Mouse (Mus musculus) spleen, adult 2 months (tissue): ENCODE data around the gene Nedd9. TPM values are rescaled to one million over a fixed set of nuclear protein-coding genes. Genes with fewer than 3 reads are reported as not detected.
A peak's percentile ranks its signal among the peaks of the same experiment; 100 is the strongest.

Experiments used
- DNase-seq, 2 experiments: peaks; one replicate each; pipeline versions ENCODE4 v3.0.0 to v3.0.0-alpha.2; 2012 to 2021; ENCODE audit warnings: low spot score in 2 of 2, low read depth in 1 of 2
- H3K27ac ChIP-seq: fragments of 200-500 bp; 2 replicates; pipeline ENCODE4 v1.5.1; 2012; ENCODE audit warnings: low read length, inconsistent platforms; ENCODE audit not compliant: insufficient read depth
- H3K27me3 ChIP-seq: fragments of 200-500 bp; 2 replicates; pipeline ENCODE4 v1.6.1; 2012; ENCODE audit warnings: mild to moderate bottlenecking, moderate library complexity, low read length, inconsistent platforms; ENCODE audit not compliant: control insufficient read depth, insufficient read depth
- H3K36me3 ChIP-seq: fragments of 200-500 bp; 2 replicates; pipeline ENCODE4 v1.6.1; 2012; ENCODE audit warnings: mild to moderate bottlenecking, low read length, inconsistent platforms; ENCODE audit not compliant: control insufficient read depth, insufficient read depth
- H3K4me1 ChIP-seq: fragments of 200-500 bp; 2 replicates; pipeline ENCODE4 v1.6.1; 2011; ENCODE audit warnings: inconsistent platforms; ENCODE audit not compliant: control insufficient read depth, insufficient read depth, insufficient read length
- H3K4me3 ChIP-seq: fragments of 200-500 bp; 2 replicates; pipeline ENCODE4 v1.5.1; 2011; ENCODE audit warnings: mild to moderate bottlenecking, inconsistent platforms; ENCODE audit not compliant: insufficient read depth, insufficient read length; ENCODE audit errors: extremely low read depth
- CTCF ChIP-seq: fragments of 200-500 bp; IDR thresholded peaks from 2 replicates; pipeline ENCODE4 v1.5.1; 2011; ENCODE audit warnings: mild to moderate bottlenecking, inconsistent platforms; ENCODE audit not compliant: insufficient read depth, insufficient read length, insufficient replicate concordance; ENCODE audit errors: extremely low read depth
- POLR2A ChIP-seq: fragments of 200-500 bp; IDR thresholded peaks from 2 replicates; pipeline ENCODE4 v1.6.1; 2011; ENCODE audit warnings: low read depth, low read length, inconsistent platforms
- WGBS: fragments of 180-500 bp; shearing (Covaris S2); methylation state at CpG from one replicate; pipeline ENCODE4 v1.1.7; 2018; 5-methylcytosine and 5-hydroxymethylcytosine counted together
- polyA plus RNA-seq: library from polyadenylated mRNA; depleted of rRNA; stranded (reverse); fragments of >200 nt; gene quantifications from 2 replicates; pipeline ENCODE4 v1.2.3, GENCODE M21; 2012

The Nedd9 gene
- polyA plus RNA-seq, 1 experiment = 45.3 TPM

GRCm38 (mm10) chr13:41392191-41392590 lies 95.0 kb downstream of the Nedd9 start:
- Histone ChIP-seq H3K27ac (no peak overlapping the region), H3K36me3 (peaks cover 2% of the 10 kb centered on the region; the same call in 1 of the 2 replicates), H3K27me3 (no peaks in the 10 kb centered on the region), H3K4me1 (0 out of 2 replicates have a peak, but pooled peaks cover 4% of the 10 kb centered on the region), H3K4me3 (no peak overlapping the region)
- no peak for DNase-seq
- 94% methylated on average over 2 of the region's 2 CpGs for WGBS
- TF ChIP-seq POLR2A (no peak), CTCF (no peak)

GRCm38 (mm10) chr13:41390698-41391097 lies 96.5 kb downstream of the Nedd9 start:
- H3K36me3 ChIP-seq = peaks cover 2% of the 10 kb centered on the region; the same call in 1 of the 2 replicates
- 57% methylated on average over 2 of the region's 2 CpGs for WGBS
- no peak for TF ChIP-seq POLR2A
- TF ChIP-seq CTCF = no peak
- H3K27me3 ChIP-seq = no peaks in the 10 kb centered on the region
- no peak for DNase-seq
- no peak overlapping the region for H3K27ac ChIP-seq
- H3K4me3 ChIP-seq = no peak overlapping the region
- 0 out of 2 replicates have a peak, but pooled peaks cover 4% of the 10 kb centered on the region for H3K4me1 ChIP-seq

GRCm38 (mm10) chr13:41386581-41386980 lies 100.6 kb downstream of the Nedd9 start:
- peaks cover 14% of the 10 kb centered on the region; the same call in 1 of the 2 replicates for H3K4me1 ChIP-seq
- 86% methylated on average over 4 of the region's 4 CpGs for WGBS
- TF ChIP-seq CTCF = no peak
- TF ChIP-seq POLR2A = no peak

GRCm38 (mm10) chr13:41384896-41385295 lies 102.3 kb downstream of the Nedd9 start:
- H3K4me3 ChIP-seq = no peak overlapping the region
- H3K4me1 ChIP-seq = peaks cover 22% of the 10 kb centered on the region; the same call in 1 of the 2 replicates
- WGBS = 93% methylated on average over 4 of the region's 4 CpGs
- no peak for DNase-seq
- H3K27ac ChIP-seq = no peak overlapping the region
- peaks cover 2% of the 10 kb centered on the region for H3K36me3 ChIP-seq
- no peak for TF ChIP-seq CTCF
- no peaks in the 10 kb centered on the region for H3K27me3 ChIP-seq

More at GRCm38 (mm10) chr13:41386581-41386980, 100.6 kb downstream of the Nedd9 start:
- Histone ChIP-seq H3K27ac (no peak overlapping the region), H3K27me3 (no peaks in the 10 kb centered on the region), H3K36me3 (peaks cover 2% of the 10 kb centered on the region), H3K4me3 (no peak overlapping the region)
- DNase-seq = no peak

GRCm38 (mm10) chr13:41382635-41383034 lies 104.5 kb downstream of the Nedd9 start:
- no peak for DNase-seq
- TF ChIP-seq CTCF (no peak), POLR2A (no peak)
- H3K27ac ChIP-seq = 0 out of 2 replicates have a peak overlapping the region, but pooled peaks have one; percentile 79

GRCm38 (mm10) chr13:41381806-41382546 lies 105.2 kb downstream of the Nedd9 start:
- Histone ChIP-seq H3K27ac (peak overlapping the region; percentile 79), H3K4me3 (no peak overlapping the region), H3K36me3 (peaks cover 2% of the 10 kb centered on the region), H3K4me1 (peaks cover 23% of the 10 kb centered on the region; the same call in 1 of the 2 replicates), H3K27me3 (no peaks in the 10 kb centered on the region)
- DNase-seq = peak in 1 of 2 experiments; percentile 25
- 47% methylated on average over 5 of the region's 5 CpGs for WGBS
- no peak for TF ChIP-seq CTCF
- no peak for TF ChIP-seq POLR2A

More at GRCm38 (mm10) chr13:41382635-41383034, 104.5 kb downstream of the Nedd9 start:
- no peak overlapping the region for H3K4me3 ChIP-seq
- peaks cover 2% of the 10 kb centered on the region for H3K36me3 ChIP-seq
- no peaks in the 10 kb centered on the region for H3K27me3 ChIP-seq
- peaks cover 22% of the 10 kb centered on the region; the same call in 1 of the 2 replicates for H3K4me1 ChIP-seq
